Mouse (Mus musculus) thymus, adult 2 months (tissue): ENCODE measurements around the gene Stam2. TPM values are rescaled to one million over a fixed set of nuclear protein-coding genes. Genes with fewer than 3 reads are reported as not detected.

Source experiments
- DNase-seq: peaks from one replicate; pipeline ENCODE4 v3.0.0; 2021
- H3K27ac ChIP-seq: fragments of 200-500 bp; 2 replicates; pipeline ENCODE4 v1.5.1; 2012; ENCODE audit warnings: low read length, control low read depth; ENCODE audit not compliant: control insufficient read depth, insufficient read depth
- H3K27me3 ChIP-seq: fragments of 200-500 bp; 2 replicates; pipeline ENCODE4 v1.6.1; 2012; ENCODE audit warnings: mild to moderate bottlenecking, low read length, moderate library complexity, mixed read lengths; ENCODE audit not compliant: control insufficient read depth, insufficient read depth
- H3K36me3 ChIP-seq: fragments of 200-500 bp; 2 replicates; pipeline ENCODE4 v1.6.1; 2012; ENCODE audit warnings: mild to moderate bottlenecking, low read length, moderate library complexity; ENCODE audit not compliant: control insufficient read depth, insufficient read depth
- H3K4me1 ChIP-seq: fragments of 200-500 bp; replicated peaks from 2 replicates; pipeline ENCODE4 v1.6.1; 2012; ENCODE audit warnings: low read length; ENCODE audit not compliant: control insufficient read depth, insufficient read depth
- H3K4me3 ChIP-seq: fragments of 200-500 bp; 2 replicates; pipeline ENCODE4 v1.5.1; 2012; ENCODE audit warnings: mild to moderate bottlenecking, low read length, control low read depth, moderate library complexity; ENCODE audit not compliant: control insufficient read depth, insufficient read depth
- CTCF ChIP-seq: fragments of 200-500 bp; IDR thresholded peaks from 2 replicates; pipeline ENCODE4 v1.5.1; 2012; ENCODE audit warnings: mild to moderate bottlenecking, control low read depth, low read length, moderate library complexity, borderline replicate concordance; ENCODE audit not compliant: control insufficient read depth, poor library complexity, insufficient read depth; ENCODE audit errors: extremely low read depth
- POLR2A ChIP-seq: fragments of 200-500 bp; IDR thresholded peaks from 2 replicates; pipeline ENCODE4 v1.6.1; 2012; ENCODE audit warnings: mild to moderate bottlenecking, low read length, control low read depth, moderate library complexity; ENCODE audit not compliant: control insufficient read depth, poor library complexity, insufficient read depth; ENCODE audit errors: extremely low read depth
- WGBS: fragments of 180-500 bp; shearing (Covaris S2); methylation state at CpG from one replicate; pipeline ENCODE4 v1.1.7; 2018; 5-methylcytosine and 5-hydroxymethylcytosine counted together
- polyA plus RNA-seq: library from polyadenylated mRNA; depleted of rRNA; stranded (reverse); fragments of >200 nt; gene quantifications from 2 replicates; pipeline ENCODE4 v1.2.3, GENCODE M21; 2012

Gene Stam2
- polyA plus RNA-seq, 1 experiment: 10.2 TPM

DNA sequence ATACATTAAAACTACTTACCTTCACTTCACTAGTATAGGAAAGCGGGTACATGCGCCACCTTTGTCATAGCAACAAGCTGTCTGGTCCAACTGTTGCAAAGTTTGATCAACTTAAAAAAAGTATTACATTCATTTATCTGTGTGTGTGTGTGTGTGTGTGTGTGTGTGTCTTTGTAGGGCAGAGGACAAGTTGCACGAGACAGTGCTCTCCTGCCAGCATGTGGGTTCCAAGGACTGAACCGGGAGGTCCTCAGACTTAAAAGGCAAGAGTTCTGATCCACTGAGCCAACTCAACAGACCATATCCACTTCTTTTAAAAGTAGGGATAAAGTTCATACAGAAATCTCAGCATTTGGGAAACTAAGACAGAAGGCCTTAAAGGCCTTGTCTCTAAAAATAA is 28.0 kb downstream of the Stam2 start:
- no peak for DNase-seq
- Histone ChIP-seq H3K36me3 (peaks cover 39% of the 10 kb centered on the region), H3K4me3 (no peak overlapping the region), H3K27ac (no peak overlapping the region), H3K27me3 (no peaks in the 10 kb centered on the region), H3K4me1 (no peaks in the 10 kb centered on the region)
- WGBS: 98% methylated on average over 4 of the region's 4 CpGs
- TF ChIP-seq POLR2A (no peak), CTCF (no peak)

DNA sequence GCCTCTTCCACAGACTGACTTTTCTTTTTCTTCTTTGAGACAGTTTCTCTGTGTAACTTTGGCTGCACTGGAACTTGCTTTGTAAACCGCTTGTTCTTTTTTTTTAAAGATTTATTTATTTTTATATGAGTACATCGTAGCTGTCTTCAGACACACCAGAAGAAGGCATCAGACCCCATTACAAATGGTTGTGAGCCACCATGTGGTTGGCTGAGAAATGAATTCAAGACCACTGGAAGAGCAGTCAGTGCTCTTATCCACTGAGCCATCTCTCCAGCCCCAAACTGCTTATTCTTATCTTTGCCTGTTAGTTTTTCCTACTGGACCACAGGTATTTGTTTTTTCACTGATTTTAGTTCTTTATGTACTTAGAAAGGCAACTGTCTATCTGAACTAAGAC is 31.3 kb downstream of the Stam2 start:
- Histone ChIP-seq H3K36me3 (peaks cover 66% of the 10 kb centered on the region), H3K4me1 (no peaks in the 10 kb centered on the region), H3K4me3 (no peak overlapping the region), H3K27ac (no peak overlapping the region), H3K27me3 (no peaks in the 10 kb centered on the region)
- TF ChIP-seq POLR2A (no peak), CTCF (no peak)
- WGBS: 96% methylated on average over 2 of the region's 2 CpGs
- no peak for DNase-seq

DNA sequence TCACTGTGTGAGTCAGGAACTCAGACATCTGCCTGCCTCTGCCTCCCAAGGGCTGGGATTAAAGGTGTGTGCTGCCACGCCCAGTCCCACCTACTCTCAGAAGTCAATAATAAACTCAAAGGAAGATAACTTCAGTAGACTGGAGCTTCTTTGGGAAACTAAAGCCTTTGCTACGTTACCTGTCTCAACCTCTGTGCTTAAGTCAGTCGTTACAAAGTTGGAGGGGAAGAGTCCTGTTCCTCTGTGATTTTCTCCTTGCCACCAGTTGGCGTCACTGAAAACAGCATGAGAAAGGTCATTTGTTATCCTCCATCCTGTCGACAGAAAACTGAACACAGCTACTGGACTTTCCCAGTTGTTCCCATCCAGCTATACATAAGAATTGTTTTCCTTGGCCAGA is 32.7 kb downstream of the Stam2 start:
- TF ChIP-seq CTCF: no peak
- no peak for TF ChIP-seq POLR2A
- Histone ChIP-seq H3K36me3 (peaks cover 61% of the 10 kb centered on the region), H3K4me3 (no peak overlapping the region), H3K27me3 (no peaks in the 10 kb centered on the region), H3K27ac (no peak overlapping the region), H3K4me1 (no peaks in the 10 kb centered on the region)
- no peak for DNase-seq
- 96% methylated on average over 5 of the region's 5 CpGs for WGBS

DNA sequence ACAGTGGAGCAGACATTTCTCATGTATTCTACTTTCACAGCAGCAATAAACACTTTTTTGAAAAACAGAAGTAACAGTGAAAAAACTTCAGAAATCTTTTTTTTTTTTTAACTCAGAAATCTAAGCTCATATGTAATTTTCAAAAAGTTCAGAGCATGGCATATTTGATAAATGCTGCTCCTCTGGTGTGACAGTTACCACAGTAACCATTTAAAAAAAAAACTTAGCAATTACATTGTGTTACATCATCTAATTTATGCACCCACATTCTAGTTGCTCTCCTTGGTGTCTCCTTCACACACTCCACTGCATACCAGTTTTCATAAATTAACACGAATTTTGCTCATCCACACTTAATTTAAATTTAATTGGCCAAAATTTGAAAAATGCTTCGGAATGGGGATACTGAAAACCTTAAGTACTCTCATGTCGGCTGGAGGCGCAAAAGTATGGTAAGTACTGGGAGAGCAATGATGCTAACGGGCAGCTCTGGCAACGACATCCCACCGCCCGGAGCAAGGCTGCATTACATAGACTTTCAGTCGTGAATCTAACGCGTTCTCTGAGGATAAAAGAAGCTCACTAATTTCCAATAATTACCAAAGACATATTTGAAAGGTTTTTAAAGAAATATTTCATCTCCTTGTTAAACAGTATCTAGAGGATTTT is 40.6 kb downstream of the Stam2 start:
- no peak overlapping the region for H3K27ac ChIP-seq
- WGBS: 98% methylated on average over 11 of the region's 11 CpGs
- no peak overlapping the region for H3K4me3 ChIP-seq
- no peak for DNase-seq
- H3K36me3 ChIP-seq: peaks cover 27% of the 10 kb centered on the region
- H3K27me3 ChIP-seq: no peaks in the 10 kb centered on the region
- no peaks in the 10 kb centered on the region for H3K4me1 ChIP-seq
- no peak for TF ChIP-seq POLR2A
- no peak for TF ChIP-seq CTCF

GRCm38 (mm10) chr2:52700352-52700751 is 41.7 kb downstream of the Stam2 start:
- H3K27me3 ChIP-seq: no peaks in the 10 kb centered on the region
- no peaks in the 10 kb centered on the region for H3K4me1 ChIP-seq
- TF ChIP-seq POLR2A (no peak), CTCF (no peak)
- H3K4me3 ChIP-seq: no peak overlapping the region
- H3K27ac ChIP-seq: no peak overlapping the region
- H3K36me3 ChIP-seq: peaks cover 18% of the 10 kb centered on the region
- DNase-seq: no peak
- 94% methylated on average over 5 of the region's 5 CpGs for WGBS

GRCm38 (mm10) chr2:52694604-52695003 is 47.5 kb downstream of the Stam2 start:
- no peak for TF ChIP-seq CTCF
- no peak for TF ChIP-seq POLR2A
- H3K4me3 ChIP-seq: no peak overlapping the region
- H3K27ac ChIP-seq: no peak overlapping the region
- peak; percentile 22 for DNase-seq
- peaks cover 3% of the 10 kb centered on the region; the same call in 1 of the 2 replicates for H3K4me1 ChIP-seq
- no peaks in the 10 kb centered on the region for H3K27me3 ChIP-seq
- H3K36me3 ChIP-seq: peaks cover 6% of the 10 kb centered on the region; the same call in 1 of the 2 replicates
- WGBS: 60% methylated on average over 6 of the region's 6 CpGs
